In the genomic region with DNA sequence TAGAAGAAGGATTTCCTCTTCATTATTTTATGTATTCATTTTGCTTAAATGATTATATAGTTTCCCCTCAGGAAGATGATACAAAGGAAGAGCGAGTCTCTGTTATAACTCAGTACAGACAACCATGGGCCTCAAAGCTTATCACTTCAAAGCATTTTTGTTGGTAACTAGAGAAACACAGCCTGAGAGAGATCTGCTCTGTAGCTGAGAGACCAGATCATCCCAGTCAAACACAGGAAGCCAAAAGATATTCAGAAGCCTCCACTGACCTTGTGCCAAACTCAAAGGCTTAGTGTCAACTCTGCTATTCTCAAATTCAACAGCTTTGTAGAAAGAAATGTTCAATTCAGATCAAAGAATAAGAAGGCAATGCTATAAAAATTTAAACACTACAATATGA, we compare ENCODE assay signal across 25 mouse cellular contexts.
DNase-seq lines count a peak whose midpoint lies in the region; ATAC-seq lines count a peak whose summit lies in the region.
"Had no signal": no experiment of that assay in that cellular context is flagged by ENCODE, and none has a peak within 500 bp of the region (broad histone marks: within the 10 kb centered on the region; RNA-seq: fewer than 3 reads in every experiment).

No protein-coding gene starts in this region.

- no peak overlapping the region for H3K4me3 ChIP-seq in midbrain, embryonic 11.5 days (ENCODE audit: low read depth, low read length)
- no peak overlapping the region for H3K4me3 ChIP-seq in midbrain, embryonic 16.5 days (ENCODE audit: low read depth, low read length)
- H3K4me3 ChIP-seq: erythroblast, embryonic 14.5 days; forebrain, embryonic 12.5 days; hindbrain, embryonic 10.5 days; hindbrain, embryonic 15.5 days; limb, embryonic 13.5 days; lung, embryonic 15.5 days had no signal

- no peaks in the 10 kb centered on the region for H3K9me3 ChIP-seq in midbrain, embryonic 11.5 days (ENCODE audit: control insufficient read depth, low read length)
- H3K9me3 ChIP-seq in midbrain, embryonic 16.5 days (replicated peaks; ENCODE audit: control insufficient read depth, low read length, poor library complexity, severe bottlenecking) = no peaks in the 10 kb centered on the region
- H3K9me3 ChIP-seq: forebrain, embryonic 12.5 days; hindbrain, embryonic 10.5 days; hindbrain, embryonic 15.5 days; limb, embryonic 13.5 days; lung, embryonic 15.5 days had no signal

- no peak overlapping the region for H3K9ac ChIP-seq in midbrain, embryonic 11.5 days (ENCODE audit: low read length)
- H3K9ac ChIP-seq in midbrain, embryonic 16.5 days (ENCODE audit: low read depth, low read length) = no peak overlapping the region
- H3K9ac ChIP-seq: forebrain, embryonic 12.5 days; hindbrain, embryonic 15.5 days; limb, embryonic 13.5 days; lung, embryonic 15.5 days had no signal

- H3K4me2 ChIP-seq in midbrain, embryonic 11.5 days = no peak overlapping the region
- no peak overlapping the region for H3K4me2 ChIP-seq in midbrain, embryonic 16.5 days (ENCODE audit: low read length)
- H3K4me2 ChIP-seq: forebrain, embryonic 12.5 days; hindbrain, embryonic 15.5 days; limb, embryonic 13.5 days; liver, embryonic 11.5 days; lung, embryonic 15.5 days had no signal

- WGBS in midbrain, embryonic 11.5 days = 6% methylated on average over 1 of the region's 1 CpGs
- whole genome bisulfite sequencing in midbrain, embryonic 16.5 days = 23% methylated on average over 1 of the region's 1 CpGs

- H3K27ac ChIP-seq in midbrain, embryonic 11.5 days (ENCODE audit: low read depth, low read length) = no peak overlapping the region
- H3K27ac ChIP-seq in midbrain, embryonic 16.5 days (ENCODE audit: low read length) = no peak overlapping the region
- H3K27ac ChIP-seq: forebrain, embryonic 12.5 days; hindbrain, embryonic 10.5 days; hindbrain, embryonic 15.5 days; limb, embryonic 13.5 days; lung, embryonic 15.5 days had no signal

- H3K36me3 ChIP-seq in midbrain, embryonic 11.5 days (ENCODE audit: control insufficient read depth, insufficient read depth, low read length) = no peaks in the 10 kb centered on the region
- H3K36me3 ChIP-seq in midbrain, embryonic 16.5 days (ENCODE audit: control insufficient read depth, insufficient read depth, low read length) = no peaks in the 10 kb centered on the region
- H3K36me3 ChIP-seq: forebrain, embryonic 12.5 days; hindbrain, embryonic 10.5 days; hindbrain, embryonic 15.5 days; limb, embryonic 13.5 days; lung, embryonic 15.5 days had no signal

- no peaks in the 10 kb centered on the region for H3K4me1 ChIP-seq in midbrain, embryonic 11.5 days (ENCODE audit: control insufficient read depth, insufficient read depth, low read length)
- no peaks in the 10 kb centered on the region for H3K4me1 ChIP-seq in midbrain, embryonic 16.5 days (ENCODE audit: control insufficient read depth, insufficient read depth, low read length)
- H3K4me1 ChIP-seq: forebrain, embryonic 12.5 days; hindbrain, embryonic 10.5 days; hindbrain, embryonic 15.5 days; limb, embryonic 13.5 days; lung, embryonic 15.5 days had no signal

- ATAC-seq in midbrain, embryonic 11.5 days (ENCODE audit: low FRiP score) = peak; percentile 85
- ATAC-seq in midbrain, embryonic 16.5 days = peak; percentile 64; the same call in 1 of the 2 replicates
- no peak for ATAC-seq in frontal cortex, adult (ENCODE audit: low TSS enrichment)
- ATAC-seq: CD4-positive, CD25-positive, alpha-beta regulatory T cell, adult 4 months; inflammation-experienced regulatory T-cells, adult 6 months had no signal

- no peaks in the 10 kb centered on the region for H3K27me3 ChIP-seq in midbrain, embryonic 11.5 days (ENCODE audit: control insufficient read depth, insufficient read depth, low read length)
- H3K27me3 ChIP-seq in midbrain, embryonic 16.5 days (ENCODE audit: control insufficient read depth, insufficient read depth, low read depth, low read length) = no peaks in the 10 kb centered on the region
- H3K27me3 ChIP-seq: forebrain, embryonic 12.5 days; hindbrain, embryonic 15.5 days; limb, embryonic 13.5 days; lung, embryonic 15.5 days had no signal

- DNase-seq in brain, adult 2 months (ENCODE audit: low read depth, low spot score) = peak; percentile 6
- peak; percentile 20 for DNase-seq in embryo, embryonic 10 days (ENCODE audit: low spot score)
- DNase-seq in midbrain, embryonic 11.5 days (ENCODE audit: low spot score, missing footprints) = no peak
- no peak for DNase-seq in cerebellum, adult 9-11 months
- DNase-seq in right cerebral cortex, postnatal 25 days = no peak
- DNase-seq: adrenal gland, postnatal 14 days; cerebellum, adult 18-20 months; cerebellum, postnatal 25 days; gastrocnemius, postnatal 10 days; heart, postnatal 14 days; kidney, adult 18-20 months; kidney, postnatal 36 days; spleen, adult 18-20 months; thymus, postnatal 36 days had no signal

Comparison
In these comparisons a context has a peak if more than half of its experiments do, and no peak if none do; other contexts are left out.
1. DNase-seq: peak in brain, adult 2 months (single experiment) and embryo, embryonic 10 days (single experiment); none in midbrain, embryonic 11.5 days (single experiment), cerebellum, adult 9-11 months (single experiment) and right cerebral cortex, postnatal 25 days (single experiment).